Mouse (Mus musculus): ENCODE measurements around the gene Panx2. TPM values are rescaled to one million over a fixed set of nuclear protein-coding genes. Genes with fewer than 3 reads are reported as not detected.

The Panx2 gene
- 14.4 and 16.4 TPM in 2 replicates for total RNA-seq (2014; rRNA removed)
- polyA plus RNA-seq (2015; fragmentation: Nextera tagmentation; extraction: Ambion mirVana): 9.3 and 13.3 TPM in 2 replicates

- no peak for TF ChIP-seq CTCF (IDR thresholded peaks at IDR 0.05)
- peak within 1 kb of the TSS; percentile 78 for H3K4me3 ChIP-seq (ENCODE audit: low read depth, low read length)
- peak within 1 kb of the TSS; percentile 80 for H3K27ac ChIP-seq (ENCODE audit: low read depth, low read length)
- peak within 1 kb of the TSS; percentile 87 for H3K9ac ChIP-seq (replicated peaks; ENCODE audit: low read length, poor library complexity, severe bottlenecking)
- H3K4me1 ChIP-seq (ENCODE audit: insufficient read depth, low read length): peaks cover 11% of the 10 kb centered on the region
- no peaks in the 10 kb centered on the region for H3K27me3 ChIP-seq (ENCODE audit: insufficient read depth, low read length)
- DNase-seq (ENCODE audit: low spot score) (peak; percentile 51), ATAC-seq (ENCODE audit: low FRiP score) (peak; percentile 21; the same call in 1 of the 2 replicates)
- 1% methylated on average over 41 of the region's 57 CpGs for WGBS
- H3K36me3 ChIP-seq (ENCODE audit: insufficient read depth, low read length): no peaks in the 10 kb centered on the region
- H3K4me2 ChIP-seq (ENCODE audit: low read depth, low read length, poor library complexity, severe bottlenecking): peak within 1 kb of the TSS; percentile 80
- H3K9me3 ChIP-seq (ENCODE audit: low read length): no peaks in the 10 kb centered on the region
Measured at GRCm38 (mm10) chr15:89059161-89059931, at the start of gene Panx2. Panx2 (plus strand) TSS chr15:89059734.

GRCm38 (mm10) chr15:89016722-89017121 lies 42.8 kb upstream of the Panx2 start:
- WGBS: 93% methylated on average over 3 of the region's 3 CpGs
- no peak overlapping the region for H3K4me3 ChIP-seq (ENCODE audit: low read depth, low read length)
- H3K36me3 ChIP-seq (ENCODE audit: insufficient read depth, low read length): no peaks in the 10 kb centered on the region
- H3K9ac ChIP-seq (replicated peaks; ENCODE audit: low read length, poor library complexity, severe bottlenecking): no peak overlapping the region
- DNase-seq (ENCODE audit: low spot score) (no peak), ATAC-seq (ENCODE audit: low FRiP score) (no peak)
- TF ChIP-seq CTCF (IDR thresholded peaks at IDR 0.05): no peak
- H3K4me1 ChIP-seq (ENCODE audit: insufficient read depth, low read length): no peaks in the 10 kb centered on the region
- no peaks in the 10 kb centered on the region for H3K9me3 ChIP-seq (ENCODE audit: low read length)
- H3K27ac ChIP-seq (ENCODE audit: low read depth, low read length): no peak overlapping the region
- no peaks in the 10 kb centered on the region for H3K27me3 ChIP-seq (ENCODE audit: insufficient read depth, low read length)
- no peak overlapping the region for H3K4me2 ChIP-seq (ENCODE audit: low read depth, low read length, poor library complexity, severe bottlenecking)

DNA sequence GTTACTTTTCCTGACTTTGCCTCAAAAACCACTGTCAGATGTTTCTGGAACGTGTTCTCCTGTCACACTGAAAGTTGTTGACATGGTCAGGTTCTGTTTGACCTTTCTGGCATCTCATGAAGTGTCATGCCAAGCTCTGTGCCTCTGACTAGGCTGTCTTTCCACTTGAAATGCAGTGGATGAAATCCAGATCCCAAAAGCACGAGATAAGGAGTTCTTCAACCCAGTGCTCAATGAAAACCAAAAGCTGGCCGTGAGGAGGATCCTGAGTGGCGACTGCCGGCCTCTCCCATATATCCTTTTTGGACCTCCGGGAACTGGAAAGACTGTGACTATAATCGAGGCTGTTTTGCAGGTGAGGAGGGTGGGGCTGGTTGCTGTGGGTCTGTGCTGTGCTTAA lies 39.4 kb upstream of the Panx2 start:
- H3K27me3 ChIP-seq (ENCODE audit: insufficient read depth, low read length): no peaks in the 10 kb centered on the region
- TF ChIP-seq CTCF (IDR thresholded peaks at IDR 0.05): no peak
- H3K4me1 ChIP-seq (ENCODE audit: insufficient read depth, low read length): no peaks in the 10 kb centered on the region
- H3K9ac ChIP-seq (replicated peaks; ENCODE audit: low read length, poor library complexity, severe bottlenecking): no peak overlapping the region
- no peak overlapping the region for H3K4me3 ChIP-seq (ENCODE audit: low read depth, low read length)
- H3K4me2 ChIP-seq (ENCODE audit: low read depth, low read length, poor library complexity, severe bottlenecking): no peak overlapping the region
- DNase-seq (ENCODE audit: low spot score): no peak
- no peak for ATAC-seq (ENCODE audit: low FRiP score)
- WGBS: 84% methylated on average over 7 of the region's 7 CpGs
- no peak overlapping the region for H3K27ac ChIP-seq (ENCODE audit: low read depth, low read length)
- H3K36me3 ChIP-seq (ENCODE audit: insufficient read depth, low read length): no peaks in the 10 kb centered on the region
- H3K9me3 ChIP-seq (ENCODE audit: low read length): no peaks in the 10 kb centered on the region

DNA sequence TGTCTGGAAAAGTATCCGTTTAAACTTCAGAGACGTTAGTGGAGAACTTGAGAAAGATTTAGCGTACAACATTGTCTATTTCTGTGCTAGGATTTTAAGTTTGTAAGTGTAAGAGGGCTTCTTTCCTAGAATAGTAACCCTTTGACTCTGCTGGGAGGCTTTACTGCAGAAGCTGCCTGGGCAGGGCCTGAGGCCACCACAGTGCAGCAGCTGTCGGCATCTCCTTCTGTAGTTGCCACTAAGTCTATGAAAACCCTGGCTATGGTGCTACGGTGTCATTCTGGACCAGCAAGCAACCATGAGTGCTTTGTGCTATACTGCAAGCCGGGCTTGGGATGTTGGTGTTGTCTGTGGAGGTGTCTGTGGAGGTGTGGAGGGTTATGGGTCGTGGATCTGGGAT lies 39.0 kb upstream of the Panx2 start:
- Histone ChIP-seq H3K4me2 (ENCODE audit: low read depth, low read length, poor library complexity, severe bottlenecking) (no peak overlapping the region), H3K9ac (replicated peaks; ENCODE audit: low read length, poor library complexity, severe bottlenecking) (no peak overlapping the region), H3K4me1 (ENCODE audit: insufficient read depth, low read length) (no peaks in the 10 kb centered on the region), H3K36me3 (ENCODE audit: insufficient read depth, low read length) (no peaks in the 10 kb centered on the region), H3K9me3 (ENCODE audit: low read length) (no peaks in the 10 kb centered on the region), H3K27me3 (ENCODE audit: insufficient read depth, low read length) (no peaks in the 10 kb centered on the region), H3K4me3 (ENCODE audit: low read depth, low read length) (no peak overlapping the region), H3K27ac (ENCODE audit: low read depth, low read length) (no peak overlapping the region)
- TF ChIP-seq CTCF (IDR thresholded peaks at IDR 0.05): no peak
- no peak for ATAC-seq (ENCODE audit: low FRiP score)
- DNase-seq (ENCODE audit: low spot score): no peak
- 88% methylated on average over 7 of the region's 7 CpGs for WGBS

DNA sequence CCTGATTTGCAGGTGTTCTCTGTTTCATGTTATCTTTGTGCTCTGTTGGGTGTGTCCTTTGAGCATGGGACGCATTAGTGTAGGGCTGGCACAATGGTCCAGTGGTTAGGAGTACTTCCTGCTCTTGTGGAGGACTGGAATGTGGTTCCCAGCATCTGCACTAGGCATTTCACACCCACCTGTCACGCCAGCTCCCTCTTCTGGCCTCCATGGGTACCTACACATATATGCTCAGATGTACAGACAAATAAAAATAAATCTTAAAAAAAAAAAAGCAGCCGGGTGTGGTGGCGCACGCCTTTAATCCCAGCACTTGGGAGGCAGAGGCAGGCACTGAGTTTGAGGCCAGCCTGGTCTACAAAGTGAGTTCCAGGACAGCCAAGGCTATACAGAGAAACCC lies 15.2 kb upstream of the Panx2 start:
- 0 out of 2 replicates have a peak, but pooled peaks have one; percentile 4 for TF ChIP-seq CTCF (IDR thresholded peaks at IDR 0.05)
- H3K27ac ChIP-seq (ENCODE audit: low read depth, low read length): no peak overlapping the region
- no peak overlapping the region for H3K4me2 ChIP-seq (ENCODE audit: low read depth, low read length, poor library complexity, severe bottlenecking)
- H3K9ac ChIP-seq (replicated peaks; ENCODE audit: low read length, poor library complexity, severe bottlenecking): no peak overlapping the region
- no peak overlapping the region for H3K4me3 ChIP-seq (ENCODE audit: low read depth, low read length)
- no peaks in the 10 kb centered on the region for H3K27me3 ChIP-seq (ENCODE audit: insufficient read depth, low read length)
- no peaks in the 10 kb centered on the region for H3K9me3 ChIP-seq (ENCODE audit: low read length)
- no peak for ATAC-seq (ENCODE audit: low FRiP score)
- no peak for DNase-seq (ENCODE audit: low spot score)
- no peaks in the 10 kb centered on the region for H3K4me1 ChIP-seq (ENCODE audit: insufficient read depth, low read length)
- WGBS: 74% methylated on average over 5 of the region's 5 CpGs
- no peaks in the 10 kb centered on the region for H3K36me3 ChIP-seq (ENCODE audit: insufficient read depth, low read length)

- H3K36me3 ChIP-seq (ENCODE audit: insufficient read depth, low read length): no peaks in the 10 kb centered on the region
- no peak for ATAC-seq (ENCODE audit: low FRiP score)
- H3K27me3 ChIP-seq (ENCODE audit: insufficient read depth, low read length): no peaks in the 10 kb centered on the region
- no peak overlapping the region for H3K4me3 ChIP-seq (ENCODE audit: low read depth, low read length)
- TF ChIP-seq CTCF (IDR thresholded peaks at IDR 0.05): no peak
- H3K9me3 ChIP-seq (ENCODE audit: low read length): no peaks in the 10 kb centered on the region
- WGBS: 82% methylated on average over 4 of the region's 4 CpGs
- H3K27ac ChIP-seq (ENCODE audit: low read depth, low read length): no peak overlapping the region
- no peak overlapping the region for H3K9ac ChIP-seq (replicated peaks; ENCODE audit: low read length, poor library complexity, severe bottlenecking)
- no peaks in the 10 kb centered on the region for H3K4me1 ChIP-seq (ENCODE audit: insufficient read depth, low read length)
- no peak overlapping the region for H3K4me2 ChIP-seq (ENCODE audit: low read depth, low read length, poor library complexity, severe bottlenecking)
- DNase-seq (ENCODE audit: low spot score): no peak
Measured at GRCm38 (mm10) chr15:89046356-89046755, 13.2 kb upstream of the Panx2 start.
